Mouse (Mus musculus) testis, adult 2 months (tissue): ENCODE data around the gene 4932414N04Rik. TPM values are rescaled to one million over a fixed set of nuclear protein-coding genes. Genes with fewer than 3 reads are reported as not detected.

ENCODE experiments used
- H3K27ac ChIP-seq: fragments of 200-500 bp; 2 replicates; pipeline ENCODE4 v1.5.1; 2012; ENCODE audit warnings: low read depth, low read length; ENCODE audit not compliant: control insufficient read depth, insufficient read depth
- H3K27me3 ChIP-seq: fragments of 200-500 bp; 2 replicates; pipeline ENCODE4 v1.6.1; 2012; ENCODE audit warnings: mild to moderate bottlenecking, low read length, moderate library complexity; ENCODE audit not compliant: control insufficient read depth, insufficient read depth
- H3K36me3 ChIP-seq: fragments of 200-500 bp; 2 replicates; pipeline ENCODE4 v1.6.1; 2012; ENCODE audit warnings: mild to moderate bottlenecking, low read length; ENCODE audit not compliant: control insufficient read depth, insufficient read depth
- H3K4me1 ChIP-seq: fragments of 200-500 bp; 2 replicates; pipeline ENCODE4 v1.6.1; 2012; ENCODE audit warnings: low read length; ENCODE audit not compliant: control insufficient read depth, insufficient read depth
- H3K4me3 ChIP-seq: fragments of 200-500 bp; 2 replicates; pipeline ENCODE4 v1.5.1; 2012; ENCODE audit warnings: low read depth, mild to moderate bottlenecking, low read length, moderate library complexity, mixed read lengths; ENCODE audit not compliant: control insufficient read depth
- CTCF ChIP-seq: fragments of 200-500 bp; IDR thresholded peaks from 2 replicates; pipeline ENCODE4 v1.5.1; 2012; ENCODE audit warnings: low read depth, mild to moderate bottlenecking, inconsistent platforms, low read length, moderate library complexity; ENCODE audit not compliant: control insufficient read depth, insufficient read depth, insufficient replicate concordance
- POLR2A ChIP-seq: fragments of 200-500 bp; IDR thresholded peaks from 2 replicates; pipeline ENCODE4 v1.6.1; 2012; ENCODE audit warnings: low read depth, mild to moderate bottlenecking, inconsistent platforms, low read length, moderate library complexity; ENCODE audit not compliant: control insufficient read depth
- polyA plus RNA-seq: library from polyadenylated mRNA; depleted of rRNA; stranded (reverse); fragments of >200 nt; gene quantifications from 2 replicates; pipeline ENCODE4 v1.2.3, GENCODE M21; 2012; rRNA removed

4932414N04Rik gene
- polyA plus RNA-seq, 1 experiment, result 25.1 TPM

DNA sequence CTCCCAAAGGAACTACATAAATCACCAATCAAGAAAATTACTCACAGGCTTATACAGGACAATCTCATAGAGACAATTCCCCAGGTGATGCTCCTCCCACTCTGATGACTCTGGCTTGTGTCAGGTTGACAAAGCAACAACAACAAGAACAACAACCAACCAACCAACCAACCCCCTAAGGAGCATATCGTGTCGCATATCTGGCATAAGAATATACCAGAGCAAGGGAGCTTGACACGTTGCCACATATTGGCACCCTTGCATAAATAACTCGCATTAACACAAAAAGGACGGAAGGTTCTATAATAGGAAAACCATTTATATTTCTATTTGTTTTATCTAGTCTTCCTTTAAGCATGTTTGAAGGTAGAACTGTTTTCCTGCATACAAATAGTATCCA is 137.9 kb downstream of the 4932414N04Rik start:
- Histone ChIP-seq H3K27me3 (no peaks in the 10 kb centered on the region), H3K4me3 (no peak overlapping the region), H3K27ac (no peak overlapping the region), H3K4me1 (no peaks in the 10 kb centered on the region; the same call in 1 of the 2 replicates), H3K36me3 (no peaks in the 10 kb centered on the region)
- TF ChIP-seq POLR2A, result no peak
- no peak for TF ChIP-seq CTCF

DNA sequence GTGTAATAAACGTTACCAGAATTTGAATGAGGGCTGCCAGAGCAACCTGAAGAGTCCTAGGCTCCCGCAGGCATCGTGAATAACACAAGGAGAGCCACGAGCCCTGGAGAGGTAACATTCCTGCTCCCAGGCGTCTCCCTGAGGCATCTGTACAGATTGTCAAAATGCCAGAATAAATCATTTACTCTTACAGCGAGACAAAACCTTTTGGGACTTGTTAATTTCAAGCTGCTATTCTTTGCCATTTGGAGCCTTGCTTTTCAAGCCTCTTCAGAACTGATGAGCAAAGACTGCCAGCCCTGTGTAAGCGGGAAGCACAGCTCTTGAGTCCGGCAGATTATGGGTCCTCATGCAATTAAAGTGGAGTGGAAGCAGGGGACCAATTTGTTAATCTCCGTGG is 138.3 kb downstream of the 4932414N04Rik start:
- Histone ChIP-seq H3K27me3 (no peaks in the 10 kb centered on the region), H3K4me1 (no peaks in the 10 kb centered on the region; the same call in 1 of the 2 replicates), H3K27ac (no peak overlapping the region), H3K36me3 (no peaks in the 10 kb centered on the region), H3K4me3 (no peak overlapping the region)
- TF ChIP-seq POLR2A (no peak), CTCF (no peak)

DNA sequence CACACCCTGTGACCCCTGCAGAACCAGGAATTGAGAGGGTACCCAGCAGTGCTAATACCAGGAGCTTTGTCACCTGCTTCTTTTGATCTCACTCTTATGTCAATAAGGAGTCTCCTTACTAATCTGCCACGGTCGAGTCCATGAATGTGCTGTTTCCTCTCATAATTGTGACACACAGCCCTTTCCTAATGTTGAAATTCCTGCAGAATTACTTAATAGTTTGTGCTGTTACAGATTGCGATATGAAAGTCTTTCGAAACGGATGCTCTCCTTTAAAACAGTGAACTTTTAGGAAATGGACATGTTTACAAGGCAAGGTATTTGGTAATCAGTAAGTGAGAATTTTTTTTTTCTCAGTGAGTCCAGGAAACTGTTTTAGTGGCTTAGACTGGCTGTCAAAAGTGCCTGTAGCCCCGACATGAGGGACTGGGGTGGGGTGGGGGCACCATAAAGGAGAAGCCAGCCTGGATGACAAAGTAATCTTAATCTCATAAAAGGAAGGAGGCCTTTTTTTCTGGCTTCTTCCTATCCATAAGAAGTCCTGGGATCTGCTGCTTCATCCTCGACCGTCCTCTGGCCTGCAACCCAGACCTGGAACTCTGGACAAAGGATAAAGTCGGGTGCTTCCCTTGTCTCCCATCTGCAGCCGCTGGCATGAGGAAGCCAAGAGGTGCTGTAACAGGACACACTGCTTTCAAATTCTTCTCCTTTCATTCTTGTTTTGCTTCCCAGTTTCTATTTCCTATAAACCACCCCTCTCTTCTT is 139.9 kb downstream of the 4932414N04Rik start:
- no peaks in the 10 kb centered on the region for H3K36me3 ChIP-seq
- no peaks in the 10 kb centered on the region for H3K27me3 ChIP-seq
- H3K4me3 ChIP-seq, result no peak overlapping the region
- no peak for TF ChIP-seq CTCF
- no peak for TF ChIP-seq POLR2A
- H3K4me1 ChIP-seq, result no peaks in the 10 kb centered on the region; the same call in 1 of the 2 replicates
- no peak overlapping the region for H3K27ac ChIP-seq

DNA sequence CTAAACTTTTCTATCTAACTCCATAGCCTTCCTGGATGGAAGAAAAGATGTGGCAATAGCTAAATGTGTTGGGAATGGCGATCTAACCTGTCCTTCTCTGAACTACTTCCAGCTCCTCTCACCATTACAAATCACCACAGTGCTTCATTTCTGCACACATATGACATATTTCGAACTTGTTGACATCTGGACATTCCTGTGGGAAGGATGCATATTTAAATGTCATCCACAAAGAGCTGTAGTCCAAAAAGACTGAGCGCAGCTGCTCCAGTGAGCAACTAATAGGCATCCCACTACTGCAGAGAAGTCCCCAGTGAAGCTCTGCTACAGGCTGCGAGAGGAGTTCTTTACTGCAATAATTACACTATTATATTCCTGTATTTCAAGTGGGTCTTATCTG is 140.8 kb downstream of the 4932414N04Rik start:
- no peaks in the 10 kb centered on the region for H3K36me3 ChIP-seq
- no peak for TF ChIP-seq POLR2A
- H3K27me3 ChIP-seq, result no peaks in the 10 kb centered on the region
- no peak overlapping the region for H3K27ac ChIP-seq
- H3K4me3 ChIP-seq, result no peak overlapping the region
- H3K4me1 ChIP-seq, result no peaks in the 10 kb centered on the region; the same call in 1 of the 2 replicates

Other genes with a start within 250 kb of the 4932414N04Rik start
- 118 and 142 TPM in 2 replicates for gene Stk39, start 184.2 kb upstream of the 4932414N04Rik start, polyA plus RNA-seq
- gene 4933409G03Rik, start 74.1 kb upstream of the 4932414N04Rik start, polyA plus RNA-seq, result 34.6 and 53.4 TPM in 2 replicates
- 2.5 and 3.2 TPM in 2 replicates for gene Cers6, start 205.0 kb downstream of the 4932414N04Rik start, polyA plus RNA-seq